Mouse (Mus musculus) effector memory CD4-positive, alpha-beta T cell, adult 7 months (primary cell): ENCODE data around the gene Gper1. TPM values are rescaled to one million over a fixed set of nuclear protein-coding genes. Genes with fewer than 3 reads are reported as not detected.

Experiments used
- polyA plus RNA-seq: library from polyadenylated mRNA; unstranded; fragments of 100-300 nt; shearing (Covaris generic); gene quantifications from one replicate; pipeline ENCODE4 v1.2.1, GENCODE M21; 2017

Gene Gper1
- polyA plus RNA-seq = not detected

DNA sequence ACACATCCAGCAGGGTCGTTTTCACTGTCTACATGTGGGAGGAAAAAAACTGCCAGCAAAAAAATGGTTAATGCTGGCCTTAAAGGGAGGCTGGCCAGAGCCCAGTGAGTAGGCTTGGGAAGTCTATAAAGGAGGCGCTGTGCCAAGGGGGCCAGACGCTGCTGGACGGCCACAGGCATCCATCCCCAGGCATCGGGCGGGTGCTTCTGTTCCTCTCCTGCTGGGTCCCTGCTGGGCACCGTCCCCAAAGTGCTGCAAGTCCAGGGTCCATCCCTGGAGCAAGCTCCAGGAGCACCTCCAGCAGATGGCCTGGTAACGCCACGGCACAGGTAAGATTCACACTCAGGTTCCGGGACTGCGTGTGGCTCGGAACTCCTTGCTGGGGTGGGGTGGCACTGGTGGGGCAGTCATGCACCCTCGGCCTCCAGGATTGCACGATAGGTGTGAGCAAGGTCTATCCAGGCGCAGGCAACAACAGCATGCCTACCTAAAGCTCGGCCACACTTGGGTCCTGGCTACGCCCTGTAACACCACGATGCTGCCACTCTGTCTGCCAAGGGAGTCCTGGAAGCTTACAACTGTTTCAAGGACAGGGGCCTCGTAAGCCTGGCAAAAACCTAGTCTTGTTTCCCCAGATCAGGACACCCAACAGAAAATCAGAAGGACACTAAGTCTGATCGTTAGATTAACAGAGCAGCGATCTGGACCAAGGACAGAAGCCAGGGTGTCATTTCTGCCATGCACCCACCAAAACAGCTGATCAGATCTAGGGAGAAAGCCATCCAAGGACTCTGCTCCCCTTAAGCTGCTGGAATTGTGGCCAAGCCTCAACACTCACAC lies at the start of gene Gper1:
Gper1 (plus strand) TSS at position 126 of the 840 bp plus-strand sequence.

DNA sequence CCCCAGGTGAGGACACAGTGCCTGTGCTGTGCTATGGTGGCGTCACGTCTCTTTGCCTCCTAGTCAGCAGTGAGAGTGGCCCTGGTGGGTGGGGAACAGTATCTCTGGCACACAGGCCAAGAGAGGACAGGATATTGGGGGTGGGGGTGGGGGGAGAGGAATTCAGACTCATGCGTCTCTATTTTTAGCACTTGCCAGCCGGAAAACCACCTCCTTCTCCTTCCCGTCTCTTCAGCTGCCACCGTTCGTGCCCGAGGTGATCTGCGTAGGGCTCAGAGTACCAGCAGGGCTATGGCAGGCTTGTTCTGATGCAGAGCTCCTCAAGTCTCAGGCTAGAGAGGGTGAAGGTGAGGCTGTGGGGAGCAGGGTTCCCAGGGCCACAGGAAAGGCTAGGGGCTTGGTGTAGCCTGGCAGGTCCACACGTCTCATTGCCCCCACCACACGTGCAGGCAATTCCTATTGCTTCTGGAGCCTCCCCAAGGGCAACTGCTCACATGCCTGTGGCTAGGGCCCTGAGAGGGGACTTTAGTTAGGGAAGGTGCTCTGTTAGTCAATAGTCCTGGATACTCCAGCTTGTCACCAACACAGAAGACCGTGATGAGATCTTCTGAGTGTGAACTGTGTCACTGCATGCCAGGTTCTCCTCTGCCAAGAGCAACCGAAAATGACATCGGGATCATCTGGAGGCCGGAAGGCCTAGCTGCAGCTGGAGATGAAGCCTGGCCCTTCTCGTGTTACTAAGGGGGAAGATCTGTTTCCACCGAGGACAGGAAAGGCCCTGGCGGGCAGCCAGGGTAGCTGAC lies 45.3 kb upstream of the Gper1 start, which contains the start of gene Gpr146:
Gpr146 (plus strand) TSS at position 230 of the 803 bp plus-strand sequence.

DNA sequence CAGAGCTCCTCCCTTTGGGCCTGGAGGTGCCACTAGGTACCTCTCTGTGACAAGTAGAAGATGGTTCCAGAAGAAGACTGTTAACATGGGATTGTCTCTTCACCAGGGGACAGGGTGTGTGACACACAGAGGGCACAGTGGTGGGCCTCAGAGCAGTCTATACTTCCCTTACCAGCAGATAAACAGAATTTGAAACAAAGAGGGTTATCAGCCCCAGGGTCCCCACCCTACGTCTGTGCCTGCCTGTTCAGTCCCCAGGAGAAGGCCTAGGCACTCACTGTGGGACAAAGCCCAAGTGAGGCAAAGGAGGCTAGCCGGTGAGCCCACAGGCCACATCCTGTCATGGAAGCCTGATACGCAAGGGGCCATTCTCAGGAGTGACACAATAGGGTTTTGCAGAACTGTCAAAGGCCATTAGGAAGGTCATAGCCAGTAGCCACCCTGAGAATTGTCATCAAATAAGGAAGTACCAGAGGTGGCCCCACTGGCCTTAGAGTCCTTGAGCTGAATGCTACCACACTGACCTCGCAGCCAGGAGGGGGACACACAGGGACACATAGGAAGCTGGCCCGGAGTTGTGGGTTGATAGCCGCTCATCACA lies 18.1 kb upstream of the Gper1 start, which contains the start of gene C130050O18Rik:
C130050O18Rik (plus strand) TSS at position 480 of the 601 bp plus-strand sequence.

DNA sequence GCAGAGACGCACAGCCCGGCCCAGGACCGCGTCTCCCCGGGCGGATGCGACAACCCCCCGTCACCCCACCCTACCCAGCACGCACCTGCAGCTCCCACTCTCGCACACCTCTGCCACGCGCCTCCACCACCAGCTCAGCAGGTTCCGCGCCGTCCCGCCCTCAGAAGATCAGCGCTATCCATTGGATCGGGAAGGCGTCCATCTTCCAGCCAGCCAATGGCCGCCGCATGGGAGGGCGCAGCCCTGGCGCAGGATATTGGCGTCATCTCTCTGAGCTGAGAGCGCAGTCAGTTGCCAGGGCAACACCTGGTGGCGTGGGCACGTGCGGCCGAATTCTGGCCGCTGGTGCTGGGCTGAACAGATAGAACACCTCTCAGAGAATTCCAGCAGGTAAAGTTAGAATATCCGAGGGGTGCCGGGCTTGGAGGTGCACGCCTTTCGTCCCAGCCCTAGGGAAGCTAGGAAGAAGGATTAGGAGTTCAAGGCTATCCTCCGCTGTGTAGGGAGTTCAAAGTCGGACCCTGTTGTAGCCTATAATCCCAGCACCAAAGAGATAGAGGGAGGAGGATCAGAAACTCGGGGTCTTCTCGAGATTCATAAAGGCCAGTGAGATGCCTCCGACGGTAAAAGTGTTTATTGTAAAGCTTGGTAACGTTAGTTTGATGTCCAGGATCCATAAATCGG lies 37.6 kb downstream of the Gper1 start, which contains the start of gene 3110082I17Rik:
3110082I17Rik (minus strand) TSS at position 144 of the 684 bp plus-strand sequence.

Other genes starting within 250 kb of the Gper1 start
- 37.5 TPM for gene Sun1, start 222.5 kb upstream of the Gper1 start, polyA plus RNA-seq
- 85.9 TPM for gene Get4, start 170.8 kb upstream of the Gper1 start, polyA plus RNA-seq
- 23.8 TPM for gene Adap1, start 97.5 kb upstream of the Gper1 start, polyA plus RNA-seq
- gene Cox19, start 71.7 kb upstream of the Gper1 start, polyA plus RNA-seq = 20.3 TPM
- gene Cyp2w1, start 70.5 kb upstream of the Gper1 start, polyA plus RNA-seq = not detected
- 21.2 TPM for gene Gpr146, start 45.5 kb upstream of the Gper1 start, polyA plus RNA-seq
- not detected for gene C130050O18Rik, start 17.9 kb upstream of the Gper1 start, polyA plus RNA-seq
- gene 3110082I17Rik, start 37.4 kb downstream of the Gper1 start, polyA plus RNA-seq = 1.9 TPM
- 47.9 TPM for gene Zfand2a, start 61.4 kb downstream of the Gper1 start, polyA plus RNA-seq
- 0.68 TPM for gene Uncx, start 120.3 kb downstream of the Gper1 start, polyA plus RNA-seq